Mouse (Mus musculus) brain, embryonic 14.5 days (tissue): ENCODE data around the gene Frem2.

ENCODE experiments used
- CTCF ChIP-seq: fragments of 200-500 bp; IDR thresholded peaks from 2 replicates; pipeline ENCODE4 v1.5.1; 2012; ENCODE audit warnings: inconsistent platforms, mild to moderate bottlenecking, moderate library complexity, borderline replicate concordance; ENCODE audit not compliant: insufficient read depth, insufficient read length; ENCODE audit errors: extremely low read depth
- POLR2A ChIP-seq: fragments of 200-500 bp; IDR thresholded peaks from 2 replicates; pipeline ENCODE4 v1.6.1; 2012; ENCODE audit warnings: mild to moderate bottlenecking, inconsistent platforms, borderline replicate concordance; ENCODE audit not compliant: poor library complexity, insufficient read depth, insufficient read length, severe bottlenecking; ENCODE audit errors: extremely low read depth

GRCm38 (mm10) chr3:53592036-53592435 lies 65.1 kb downstream of the Frem2 start:
- no peak for TF ChIP-seq CTCF
- no peak for TF ChIP-seq POLR2A
